Mouse (Mus musculus): ENCODE measurements at regions not wholly inside any gene's neighbourhood (a gene's known extent, or its start where the extent isn't known, plus 50 kb on each side); places are given as distances from the start of the nearest gene placed in this dataset.

DNA sequence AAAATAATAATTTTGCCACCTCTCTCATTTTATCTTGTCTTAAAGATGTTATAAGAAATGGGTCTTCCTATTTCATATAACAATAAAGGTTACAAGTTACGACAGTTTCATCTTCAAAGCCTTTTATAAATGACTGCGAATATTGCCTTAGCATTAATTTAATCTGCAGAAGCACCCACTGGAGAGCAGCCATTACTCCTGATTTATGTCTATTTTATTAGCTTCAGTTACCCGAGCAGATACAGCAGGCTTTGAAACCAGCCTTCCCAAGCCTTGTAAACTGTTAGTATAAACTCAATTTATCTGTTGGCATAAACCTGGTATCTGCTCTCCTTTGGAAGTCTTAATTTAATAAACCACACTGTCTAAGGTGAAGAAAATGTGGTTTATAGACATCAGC, 2851.6 kb upstream of the Gm6569 start:
- 82% methylated on average over 3 of the region's 3 CpGs for WGBS
- no peak overlapping the region for H3K27ac ChIP-seq (replicated peaks)

DNA sequence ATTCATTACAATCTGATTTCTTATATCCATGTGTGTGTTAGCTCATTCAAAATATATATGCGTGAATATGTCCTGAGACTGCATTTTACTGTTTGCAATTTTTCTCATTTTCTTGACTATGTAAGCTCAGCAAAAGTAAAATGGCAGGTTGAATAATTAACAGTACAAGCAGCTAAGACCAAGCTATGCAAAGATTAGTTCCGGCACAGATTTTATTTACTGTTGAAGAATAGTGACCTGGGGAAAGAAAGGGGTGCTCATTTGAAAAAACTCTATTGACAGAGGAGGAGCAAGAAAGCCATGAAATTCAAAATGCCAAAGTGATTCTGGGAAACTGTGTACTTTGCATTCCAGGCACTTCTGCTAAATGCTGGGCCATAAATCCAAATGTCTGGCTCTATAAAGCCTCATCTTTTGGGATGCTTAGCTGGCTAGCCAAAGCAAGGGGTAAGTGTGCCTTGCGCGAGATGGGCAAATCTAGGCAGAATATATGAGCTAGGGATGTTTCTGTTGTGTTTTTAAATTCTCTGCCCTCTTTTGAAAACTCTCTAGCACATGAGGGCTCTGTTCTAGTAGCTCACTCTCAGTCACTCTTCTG, 2846.3 kb upstream of the Gm6569 start:
- ATAC-seq (ENCODE audit: low FRiP score, low read depth) = peak; percentile 78
- 79% methylated on average over 4 of the region's 4 CpGs for WGBS
- Histone ChIP-seq H3K27me3 (no peaks in the 10 kb centered on the region), H3K27ac (replicated peaks) (no peak overlapping the region), H3K36me3 (no peaks in the 10 kb centered on the region), H3K4me1 (no peaks in the 10 kb centered on the region; the same call in 1 of the 2 replicates), H3K4me3 (no peak overlapping the region), H3K4me2 (replicated peaks) (no peak overlapping the region), H3K9ac (replicated peaks) (no peak overlapping the region), H3K9me3 (no peaks in the 10 kb centered on the region)

More for the DNA sequence above, 2851.6 kb upstream of the Gm6569 start:
- H3K36me3 ChIP-seq = no peaks in the 10 kb centered on the region
- H3K9me3 ChIP-seq = no peaks in the 10 kb centered on the region
- H3K4me1 ChIP-seq = no peaks in the 10 kb centered on the region
- H3K4me2 ChIP-seq (replicated peaks) = no peak overlapping the region
- no peak overlapping the region for H3K4me3 ChIP-seq
- no peaks in the 10 kb centered on the region for H3K27me3 ChIP-seq
- no peak overlapping the region for H3K9ac ChIP-seq (replicated peaks)
- ATAC-seq (ENCODE audit: low FRiP score, low read depth) = no peak

- no peaks in the 10 kb centered on the region; the same call in none of the 2 replicates for H3K4me1 ChIP-seq
- no peak overlapping the region for H3K27ac ChIP-seq (replicated peaks)
- H3K36me3 ChIP-seq = no peaks in the 10 kb centered on the region
- 65% methylated on average over 4 of the region's 4 CpGs for WGBS
- ATAC-seq (ENCODE audit: low FRiP score, low read depth) = no peak
- no peak overlapping the region for H3K4me3 ChIP-seq
- H3K9me3 ChIP-seq = no peaks in the 10 kb centered on the region
- no peak overlapping the region for H3K9ac ChIP-seq (replicated peaks)
- H3K4me2 ChIP-seq (replicated peaks) = no peak overlapping the region
- H3K27me3 ChIP-seq = no peaks in the 10 kb centered on the region
Measured at GRCm38 (mm10) chr15:70993397-70993796, 2841.0 kb upstream of the Gm6569 start.

DNA sequence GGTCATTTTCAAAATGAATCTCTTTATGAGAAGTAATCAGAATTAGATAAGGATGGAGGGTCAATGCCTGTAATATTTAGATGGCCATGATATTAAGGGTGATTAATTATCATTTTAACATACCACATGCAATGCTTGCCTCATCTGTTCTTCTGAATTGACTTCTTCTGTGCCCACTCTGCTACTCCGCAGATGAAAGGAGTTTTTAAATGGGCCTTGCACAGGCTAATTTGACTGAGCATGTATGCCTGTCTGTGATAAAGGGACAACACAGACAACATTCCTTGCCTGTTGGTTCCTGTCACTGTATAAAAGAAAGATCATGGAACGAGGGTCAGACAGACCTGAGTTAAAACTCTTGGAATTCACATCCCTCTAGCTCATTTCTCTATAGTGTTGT, 2824.0 kb upstream of the Gm6569 start:
- H3K4me2 ChIP-seq (replicated peaks) = no peak overlapping the region
- peak overlapping the region; percentile 20; the same call in 1 of the 2 replicates for H3K27ac ChIP-seq (replicated peaks)
- ATAC-seq (ENCODE audit: low FRiP score, low read depth) = peak; percentile 14; the same call in 1 of the 2 replicates
- H3K36me3 ChIP-seq = no peaks in the 10 kb centered on the region
- H3K4me3 ChIP-seq = no peak overlapping the region
- no peaks in the 10 kb centered on the region for H3K9me3 ChIP-seq
- H3K4me1 ChIP-seq = 0 out of 2 replicates have a peak, but pooled peaks cover 7% of the 10 kb centered on the region
- 34% methylated on average over 2 of the region's 2 CpGs for WGBS
- H3K27me3 ChIP-seq = no peaks in the 10 kb centered on the region
- H3K9ac ChIP-seq (replicated peaks) = no peak overlapping the region

GRCm38 (mm10) chr15:71010773-71011172, 2823.6 kb upstream of the Gm6569 start:
- Histone ChIP-seq H3K4me1 (0 out of 2 replicates have a peak, but pooled peaks cover 7% of the 10 kb centered on the region), H3K4me3 (no peak overlapping the region), H3K27ac (replicated peaks) (peak overlapping the region; percentile 20; the same call in 1 of the 2 replicates), H3K9me3 (no peaks in the 10 kb centered on the region), H3K36me3 (no peaks in the 10 kb centered on the region), H3K9ac (replicated peaks) (no peak overlapping the region), H3K27me3 (no peaks in the 10 kb centered on the region), H3K4me2 (replicated peaks) (no peak overlapping the region)
- WGBS = 18% methylated on average over 5 of the region's 5 CpGs
- ATAC-seq (ENCODE audit: low FRiP score, low read depth) = peak; percentile 79

DNA sequence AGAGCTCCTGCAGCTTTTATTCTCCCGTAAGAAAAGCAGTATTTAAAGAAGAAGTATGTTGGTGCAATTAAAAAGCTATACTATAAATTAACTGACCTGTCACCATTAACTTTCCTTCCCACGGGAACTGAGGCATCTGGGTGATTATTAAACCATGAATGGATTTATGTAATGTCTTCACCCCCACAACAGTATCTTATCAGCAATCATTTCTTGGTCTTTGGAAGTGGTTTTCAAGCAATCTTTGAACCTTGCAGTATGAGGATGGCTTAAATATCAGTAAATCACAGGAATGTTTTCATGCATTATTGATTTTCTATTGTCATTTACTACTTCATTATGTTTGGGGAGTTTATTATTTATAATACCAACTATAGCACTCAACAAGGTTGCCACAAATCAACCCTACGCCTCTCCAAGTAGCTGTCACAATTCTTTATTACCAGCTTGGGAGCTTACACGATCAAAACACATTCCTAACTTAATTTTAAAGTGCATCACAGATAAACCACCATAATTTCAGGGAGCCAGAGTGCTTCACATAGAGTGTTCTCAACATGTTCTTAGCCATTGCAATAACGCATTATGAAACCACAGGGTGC, 2780.0 kb upstream of the Gm6569 start:
- 80% methylated on average over 5 of the region's 5 CpGs for WGBS
- Histone ChIP-seq H3K9ac (replicated peaks) (no peak overlapping the region), H3K27me3 (no peaks in the 10 kb centered on the region), H3K4me2 (replicated peaks) (no peak overlapping the region), H3K27ac (replicated peaks) (no peak overlapping the region), H3K9me3 (no peaks in the 10 kb centered on the region), H3K4me1 (no peaks in the 10 kb centered on the region), H3K36me3 (no peaks in the 10 kb centered on the region), H3K4me3 (no peak overlapping the region)
- ATAC-seq (ENCODE audit: low FRiP score, low read depth) = no peak

- H3K9ac ChIP-seq (replicated peaks) = no peak overlapping the region
- ATAC-seq (ENCODE audit: low FRiP score, low read depth) = no peak
- H3K4me1 ChIP-seq = no peaks in the 10 kb centered on the region
- H3K4me3 ChIP-seq = no peak overlapping the region
- H3K27ac ChIP-seq (replicated peaks) = no peak overlapping the region
- H3K36me3 ChIP-seq = no peaks in the 10 kb centered on the region
- no peaks in the 10 kb centered on the region for H3K9me3 ChIP-seq
- H3K27me3 ChIP-seq = no peaks in the 10 kb centered on the region
- 95% methylated on average over 1 of the region's 1 CpGs for WGBS
- no peak overlapping the region for H3K4me2 ChIP-seq (replicated peaks)
Measured at GRCm38 (mm10) chr15:71086367-71086997, 2747.9 kb upstream of the Gm6569 start.

DNA sequence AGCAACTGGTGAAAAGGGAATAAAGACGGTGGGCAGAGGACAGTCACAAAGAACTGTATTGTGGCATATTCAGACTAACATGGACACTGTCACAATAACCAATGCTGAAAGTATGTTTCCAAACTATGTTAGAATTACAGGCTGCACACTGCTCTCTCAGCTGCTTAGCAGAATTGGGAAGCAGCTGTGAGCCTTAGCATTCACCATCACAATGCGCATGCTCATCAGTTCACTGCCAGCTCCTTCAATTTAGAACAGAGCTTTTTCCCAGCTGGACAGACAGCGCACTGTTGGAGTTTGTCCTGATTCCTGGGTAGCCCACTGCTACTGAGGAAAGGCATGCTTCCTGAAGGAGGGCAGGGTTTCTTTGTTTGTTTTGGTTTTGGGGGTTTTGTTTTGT, 2735.2 kb upstream of the Gm6569 start:
- no peak for ATAC-seq (ENCODE audit: low FRiP score, low read depth)
- 50% methylated on average over 3 of the region's 3 CpGs for WGBS
- H3K9ac ChIP-seq (replicated peaks) = no peak overlapping the region

GRCm38 (mm10) chr15:71129802-71130201, 2704.6 kb upstream of the Gm6569 start:
- Histone ChIP-seq H3K36me3 (no peaks in the 10 kb centered on the region), H3K9ac (replicated peaks) (no peak overlapping the region), H3K4me2 (replicated peaks) (no peak overlapping the region), H3K4me1 (no peaks in the 10 kb centered on the region), H3K27ac (replicated peaks) (no peak overlapping the region), H3K4me3 (no peak overlapping the region), H3K27me3 (no peaks in the 10 kb centered on the region), H3K9me3 (no peaks in the 10 kb centered on the region)
- ATAC-seq (ENCODE audit: low FRiP score, low read depth) = 0 out of 2 replicates have a peak, but pooled peaks have one; percentile 27

More for the DNA sequence above, 2735.2 kb upstream of the Gm6569 start:
- Histone ChIP-seq H3K4me3 (no peak overlapping the region), H3K9me3 (no peaks in the 10 kb centered on the region), H3K27ac (replicated peaks) (no peak overlapping the region), H3K36me3 (no peaks in the 10 kb centered on the region), H3K27me3 (no peaks in the 10 kb centered on the region), H3K4me2 (replicated peaks) (no peak overlapping the region), H3K4me1 (peaks cover 5% of the 10 kb centered on the region; the same call in 1 of the 2 replicates)

- H3K4me3 ChIP-seq = no peak overlapping the region
- no peaks in the 10 kb centered on the region for H3K27me3 ChIP-seq
- no peaks in the 10 kb centered on the region for H3K36me3 ChIP-seq
- no peak overlapping the region for H3K9ac ChIP-seq (replicated peaks)
- H3K27ac ChIP-seq (replicated peaks) = no peak overlapping the region
- ATAC-seq (ENCODE audit: low FRiP score, low read depth) = no peak
- 88% methylated on average over 2 of the region's 2 CpGs for WGBS
- H3K4me2 ChIP-seq (replicated peaks) = no peak overlapping the region
- H3K9me3 ChIP-seq = no peaks in the 10 kb centered on the region
- H3K4me1 ChIP-seq = no peaks in the 10 kb centered on the region
Measured at GRCm38 (mm10) chr15:71157680-71158079, 2676.7 kb upstream of the Gm6569 start.

DNA sequence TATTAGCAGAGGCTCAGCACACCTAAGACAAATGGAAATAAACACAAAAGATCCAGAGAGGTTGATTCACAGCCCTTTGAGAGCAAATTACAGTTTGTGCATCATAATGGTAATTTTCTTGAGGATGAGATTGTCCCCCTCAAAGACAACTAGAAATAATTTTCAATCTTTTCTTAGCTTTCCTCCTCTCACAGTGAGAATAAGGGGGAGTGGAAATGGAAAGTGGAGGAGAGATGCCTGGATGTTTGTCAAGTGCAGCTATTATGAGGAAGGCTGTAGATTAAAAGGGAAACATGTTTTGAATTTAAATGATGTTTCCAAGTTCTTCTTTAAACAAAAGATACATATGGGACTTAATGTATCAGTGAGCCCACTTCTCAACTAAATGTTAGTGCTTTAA, 2672.3 kb upstream of the Gm6569 start:
- no peaks in the 10 kb centered on the region for H3K36me3 ChIP-seq
- H3K27ac ChIP-seq (replicated peaks) = no peak overlapping the region
- H3K4me3 ChIP-seq = no peak overlapping the region
- no peaks in the 10 kb centered on the region for H3K9me3 ChIP-seq
- H3K27me3 ChIP-seq = no peaks in the 10 kb centered on the region
- no peak for ATAC-seq (ENCODE audit: low FRiP score, low read depth)
- H3K4me2 ChIP-seq (replicated peaks) = no peak overlapping the region
- no peaks in the 10 kb centered on the region for H3K4me1 ChIP-seq
- no peak overlapping the region for H3K9ac ChIP-seq (replicated peaks)

GRCm38 (mm10) chr15:71195011-71195739, 2639.2 kb upstream of the Gm6569 start:
- H3K36me3 ChIP-seq = no peaks in the 10 kb centered on the region
- no peaks in the 10 kb centered on the region for H3K4me1 ChIP-seq
- H3K27ac ChIP-seq (replicated peaks) = no peak overlapping the region
- no peaks in the 10 kb centered on the region for H3K9me3 ChIP-seq
- H3K4me2 ChIP-seq (replicated peaks) = no peak overlapping the region
- no peak overlapping the region for H3K9ac ChIP-seq (replicated peaks)
- H3K4me3 ChIP-seq = no peak overlapping the region
- no peaks in the 10 kb centered on the region for H3K27me3 ChIP-seq
- ATAC-seq (ENCODE audit: low FRiP score, low read depth) = 0 out of 2 replicates have a peak, but pooled peaks have one; percentile 60
- WGBS = 53% methylated on average over 11 of the region's 11 CpGs

All from midbrain, embryonic 12.5 days (tissue).